Mouse (Mus musculus) embryonic facial prominence, embryonic 14.5 days (tissue): ENCODE measurements around the gene Tmtc2. TPM values are rescaled to one million over a fixed set of nuclear protein-coding genes. Genes with fewer than 3 reads are reported as not detected.

Source experiments
- ATAC-seq: fragments of 200-750 bp; cut with Nextera tagmentation; 2 replicates; pipeline ENCODE4 v1.8.0; 2017; ENCODE audit warnings: low read depth, moderate number of reproducible peaks, moderate TSS enrichment
- DNase-seq: peaks from one replicate; pipeline ENCODE4 v3.0.0-alpha.2; 2015; ENCODE audit warnings: low spot score
- H3K27ac ChIP-seq: fragments of 300-500 bp; sonication (generic); replicated peaks from 2 replicates; pipeline ENCODE4 v1.5.1; 2014; ENCODE audit warnings: low read depth, mild to moderate bottlenecking, low read length, moderate library complexity
- H3K27me3 ChIP-seq: fragments of 300-500 bp; sonication (generic); replicated peaks from 2 replicates; pipeline ENCODE4 v1.6.1; 2014; ENCODE audit warnings: low read length; ENCODE audit not compliant: control insufficient read depth, insufficient read depth
- H3K36me3 ChIP-seq: fragments of 300-500 bp; sonication (generic); 2 replicates; pipeline ENCODE4 v1.6.1; 2014; ENCODE audit warnings: low read length, mixed read lengths; ENCODE audit not compliant: control insufficient read depth, insufficient read depth
- H3K4me1 ChIP-seq: fragments of 300-500 bp; sonication (generic); 2 replicates; pipeline ENCODE4 v1.6.1; 2014; ENCODE audit warnings: antibody characterized with exemption, low read length; ENCODE audit not compliant: control insufficient read depth, insufficient read depth
- H3K4me2 ChIP-seq: fragments of 300-500 bp; sonication (generic); 2 replicates; pipeline ENCODE4 v1.6.1; 2014; ENCODE audit warnings: low read depth, mild to moderate bottlenecking, low read length, moderate library complexity, mixed read lengths
- H3K4me3 ChIP-seq: fragments of 300-500 bp; sonication (generic); 2 replicates; pipeline ENCODE4 v1.5.1; 2014; ENCODE audit warnings: low read depth, mild to moderate bottlenecking, low read length
- H3K9ac ChIP-seq: fragments of 300-500 bp; sonication (generic); 2 replicates; pipeline ENCODE4 v1.6.1; 2014; ENCODE audit warnings: low read depth, mild to moderate bottlenecking, low read length, moderate library complexity, mixed read lengths
- H3K9me3 ChIP-seq: fragments of 300-500 bp; sonication (generic); 2 replicates; pipeline ENCODE4 v1.6.1; 2016; ENCODE audit warnings: low read length; ENCODE audit not compliant: control insufficient read depth
- WGBS: fragments of 180-500 bp; shearing (Covaris S2); extraction: QIAGEN DNeasy Blood & Tissue Kit; methylation state at CpG from one replicate; pipeline ENCODE4 v1.1.7; 2014; 5-methylcytosine and 5-hydroxymethylcytosine counted together
- polyA plus RNA-seq: library from polyadenylated mRNA; unstranded; fragments of >200 nt; fragmentation: Nextera tagmentation; extraction: Ambion mirVana; gene quantifications from 2 replicates; pipeline ENCODE4 v1.2.1, GENCODE M21; 2014

Tmtc2 gene
- polyA plus RNA-seq, 1 experiment from 2014 or later = 9.4 TPM

- no peaks in the 10 kb centered on the region for H3K27me3 ChIP-seq
- 77% methylated on average over 18 of the region's 18 CpGs for WGBS
- ATAC-seq = no peak
Observed at GRCm38 (mm10) chr10:105477623-105478238, 96.5 kb downstream of the Tmtc2 start.

GRCm38 (mm10) chr10:105474162-105474830, 100.0 kb downstream of the Tmtc2 start:
- 79% methylated on average over 6 of the region's 6 CpGs for WGBS
- no peak overlapping the region for H3K4me3 ChIP-seq
- H3K4me1 ChIP-seq = no peaks in the 10 kb centered on the region
- no peaks in the 10 kb centered on the region for H3K27me3 ChIP-seq
- no peak overlapping the region for H3K27ac ChIP-seq
- ATAC-seq = no peak
- no peak overlapping the region for H3K9ac ChIP-seq
- no peak overlapping the region for H3K4me2 ChIP-seq
- no peaks in the 10 kb centered on the region for H3K36me3 ChIP-seq
- no peaks in the 10 kb centered on the region for H3K9me3 ChIP-seq
- no peak for DNase-seq

More at GRCm38 (mm10) chr10:105477623-105478238, 96.5 kb downstream of the Tmtc2 start:
- H3K4me1 ChIP-seq = no peaks in the 10 kb centered on the region
- no peak overlapping the region for H3K4me2 ChIP-seq
- no peaks in the 10 kb centered on the region for H3K9me3 ChIP-seq
- H3K27ac ChIP-seq = no peak overlapping the region
- H3K36me3 ChIP-seq = no peaks in the 10 kb centered on the region
- no peak overlapping the region for H3K9ac ChIP-seq
- H3K4me3 ChIP-seq = no peak overlapping the region
- DNase-seq = no peak

GRCm38 (mm10) chr10:105464378-105464777, 109.9 kb downstream of the Tmtc2 start:
- H3K4me1 ChIP-seq = no peaks in the 10 kb centered on the region
- H3K27ac ChIP-seq = no peak overlapping the region
- no peaks in the 10 kb centered on the region for H3K27me3 ChIP-seq
- H3K4me2 ChIP-seq = no peak overlapping the region
- DNase-seq (no peak), ATAC-seq (peak; percentile 37; the same call in 1 of the 2 replicates)
- no peaks in the 10 kb centered on the region for H3K36me3 ChIP-seq
- WGBS = 82% methylated on average over 4 of the region's 4 CpGs
- H3K4me3 ChIP-seq = no peak overlapping the region
- no peak overlapping the region for H3K9ac ChIP-seq
- no peaks in the 10 kb centered on the region for H3K9me3 ChIP-seq

- no peak for DNase-seq
- H3K4me3 ChIP-seq = no peak overlapping the region
- ATAC-seq = no peak
- H3K36me3 ChIP-seq = no peaks in the 10 kb centered on the region
- no peak overlapping the region for H3K27ac ChIP-seq
- H3K9me3 ChIP-seq = no peaks in the 10 kb centered on the region
- no peak overlapping the region for H3K9ac ChIP-seq
- H3K4me2 ChIP-seq = no peak overlapping the region
- H3K4me1 ChIP-seq = no peaks in the 10 kb centered on the region
- WGBS = 74% methylated on average over 8 of the region's 8 CpGs
- no peaks in the 10 kb centered on the region for H3K27me3 ChIP-seq
Observed at GRCm38 (mm10) chr10:105453441-105453840, 120.8 kb downstream of the Tmtc2 start.

GRCm38 (mm10) chr10:105447191-105447590, 127.1 kb downstream of the Tmtc2 start:
- Histone ChIP-seq H3K9me3 (no peaks in the 10 kb centered on the region), H3K4me3 (no peak overlapping the region), H3K27me3 (no peaks in the 10 kb centered on the region), H3K9ac (no peak overlapping the region), H3K36me3 (no peaks in the 10 kb centered on the region), H3K4me1 (no peaks in the 10 kb centered on the region), H3K27ac (no peak overlapping the region), H3K4me2 (no peak overlapping the region)
- DNase-seq (no peak), ATAC-seq (no peak)
- WGBS = 85% methylated on average over 2 of the region's 2 CpGs

- no peaks in the 10 kb centered on the region for H3K36me3 ChIP-seq
- no peaks in the 10 kb centered on the region for H3K4me1 ChIP-seq
- H3K4me3 ChIP-seq = no peak overlapping the region
- no peak overlapping the region for H3K27ac ChIP-seq
- H3K9ac ChIP-seq = no peak overlapping the region
- no peak overlapping the region for H3K4me2 ChIP-seq
- ATAC-seq (no peak), DNase-seq (no peak)
- no peaks in the 10 kb centered on the region for H3K9me3 ChIP-seq
- 64% methylated on average over 3 of the region's 3 CpGs for WGBS
- H3K27me3 ChIP-seq = no peaks in the 10 kb centered on the region
Observed at GRCm38 (mm10) chr10:105444309-105444708, 129.9 kb downstream of the Tmtc2 start.

- Histone ChIP-seq H3K4me3 (no peak overlapping the region), H3K9me3 (no peaks in the 10 kb centered on the region), H3K9ac (no peak overlapping the region), H3K36me3 (no peaks in the 10 kb centered on the region), H3K27me3 (no peaks in the 10 kb centered on the region), H3K27ac (no peak overlapping the region), H3K4me2 (no peak overlapping the region), H3K4me1 (peaks cover 7% of the 10 kb centered on the region; the same call in 1 of the 2 replicates)
- ATAC-seq = no peak
- peak; percentile 56 for DNase-seq
- 63% methylated on average over 5 of the region's 5 CpGs for WGBS
Observed at GRCm38 (mm10) chr10:105434879-105435278, 139.4 kb downstream of the Tmtc2 start.

- peaks cover 16% of the 10 kb centered on the region; the same call in 1 of the 2 replicates for H3K4me1 ChIP-seq
- WGBS = 22% methylated on average over 3 of the region's 3 CpGs
- H3K27ac ChIP-seq = no peak overlapping the region
- no peaks in the 10 kb centered on the region for H3K36me3 ChIP-seq
- H3K4me3 ChIP-seq = no peak overlapping the region
- H3K9ac ChIP-seq = no peak overlapping the region
- ATAC-seq (no peak), DNase-seq (peak; percentile 42)
- H3K9me3 ChIP-seq = no peaks in the 10 kb centered on the region
- H3K4me2 ChIP-seq = no peak overlapping the region
- no peaks in the 10 kb centered on the region for H3K27me3 ChIP-seq
Observed at GRCm38 (mm10) chr10:105430885-105431284, 143.4 kb downstream of the Tmtc2 start.

GRCm38 (mm10) chr10:105430232-105430631, 144.0 kb downstream of the Tmtc2 start:
- H3K9me3 ChIP-seq = no peaks in the 10 kb centered on the region
- DNase-seq (no peak), ATAC-seq (no peak)
- H3K4me2 ChIP-seq = no peak overlapping the region
- H3K27ac ChIP-seq = no peak overlapping the region
- no peak overlapping the region for H3K4me3 ChIP-seq
- H3K27me3 ChIP-seq = no peaks in the 10 kb centered on the region
- no peak overlapping the region for H3K9ac ChIP-seq
- H3K4me1 ChIP-seq = peaks cover 18% of the 10 kb centered on the region; the same call in 1 of the 2 replicates
- no peaks in the 10 kb centered on the region for H3K36me3 ChIP-seq
- WGBS = 31% methylated on average over 5 of the region's 5 CpGs
